Mouse (Mus musculus): ENCODE data around the gene Fam189a1. TPM values are rescaled to one million over a fixed set of nuclear protein-coding genes. Genes with fewer than 3 reads are reported as not detected.
A peak's percentile ranks its signal among the peaks of the same experiment; 100 is the strongest.

The Fam189a1 gene
- polyA plus RNA-seq, 2 experiments: 0.02 TPM; not detected in 1

GRCm38 (mm10) chr7:65081979-65082777 lies 74.2 kb downstream of the Fam189a1 start:
- no peak overlapping the region for H3K4me2 ChIP-seq (ENCODE audit: low read depth)
- DNase-seq (ENCODE audit: low read depth in 3 of 3, low spot score in 3 of 3) (no peak), ATAC-seq (ENCODE audit: insufficient read depth) (no peak)
- H3K4me3 ChIP-seq (ENCODE audit: insufficient read depth in 1 of 2, low read depth in 2 of 2, low read length in 2 of 2): no peak overlapping the region
- H3K4me1 ChIP-seq (replicated peaks; ENCODE audit: control insufficient read depth in 2 of 2, insufficient read depth in 2 of 2, low read length in 1 of 2): no peaks in the 10 kb centered on the region
- no peaks in the 10 kb centered on the region for H3K36me3 ChIP-seq (replicated peaks; ENCODE audit: control insufficient read depth, insufficient read depth, low read depth)
- no peaks in the 10 kb centered on the region for H3K27me3 ChIP-seq (ENCODE audit: control insufficient read depth, insufficient read depth, low read length)
- no peak overlapping the region for H3K9ac ChIP-seq (replicated peaks)
- no peaks in the 10 kb centered on the region for H3K9me3 ChIP-seq (ENCODE audit: control insufficient read depth, low read length)
- H3K27ac ChIP-seq: no peak overlapping the region
- TF ChIP-seq EP300 (IDR thresholded peaks at IDR 0.05; ENCODE audit: low read depth): no peak
- no peak for TF ChIP-seq CTCF (IDR thresholded peaks at IDR 0.05; ENCODE audit: low read depth)
- 50% methylated on average over 6 of the region's 6 CpGs for WGBS (ENCODE audit: insufficient replicate concordance)

GRCm38 (mm10) chr7:65076134-65076533 lies 80.2 kb downstream of the Fam189a1 start:
- ATAC-seq (ENCODE audit: insufficient read depth): no peak
- Histone ChIP-seq H3K4me2 (ENCODE audit: low read depth) (no peak overlapping the region), H3K4me1 (replicated peaks; ENCODE audit: control insufficient read depth in 2 of 2, insufficient read depth in 2 of 2, low read length in 1 of 2) (no peaks in the 10 kb centered on the region), H3K4me3 (ENCODE audit: insufficient read depth in 1 of 2, low read depth in 2 of 2, low read length in 2 of 2) (no peak overlapping the region), H3K27ac (no peak overlapping the region), H3K9me3 (ENCODE audit: control insufficient read depth, low read length) (no peaks in the 10 kb centered on the region), H3K27me3 (ENCODE audit: control insufficient read depth, insufficient read depth, low read length) (no peaks in the 10 kb centered on the region), H3K36me3 (replicated peaks; ENCODE audit: control insufficient read depth, insufficient read depth, low read depth) (no peaks in the 10 kb centered on the region), H3K9ac (replicated peaks) (no peak overlapping the region)
- no peak for DNase-seq (ENCODE audit: low read depth in 3 of 3, low spot score in 3 of 3)
- TF ChIP-seq CTCF (IDR thresholded peaks at IDR 0.05; ENCODE audit: low read depth) (no peak), EP300 (IDR thresholded peaks at IDR 0.05; ENCODE audit: low read depth) (no peak)
- WGBS (ENCODE audit: insufficient replicate concordance): 73% methylated on average over 4 of the region's 4 CpGs

GRCm38 (mm10) chr7:65074194-65074593 lies 82.2 kb downstream of the Fam189a1 start:
- Histone ChIP-seq H3K9me3 (ENCODE audit: control insufficient read depth, low read length) (no peaks in the 10 kb centered on the region), H3K4me3 (ENCODE audit: insufficient read depth in 1 of 2, low read depth in 2 of 2, low read length in 2 of 2) (no peak overlapping the region), H3K4me1 (replicated peaks; ENCODE audit: control insufficient read depth in 2 of 2, insufficient read depth in 2 of 2, low read length in 1 of 2) (no peaks in the 10 kb centered on the region), H3K4me2 (ENCODE audit: low read depth) (no peak overlapping the region), H3K9ac (replicated peaks) (no peak overlapping the region), H3K27me3 (ENCODE audit: control insufficient read depth, insufficient read depth, low read length) (no peaks in the 10 kb centered on the region), H3K36me3 (replicated peaks; ENCODE audit: control insufficient read depth, insufficient read depth, low read depth) (no peaks in the 10 kb centered on the region), H3K27ac (no peak overlapping the region)
- 33% methylated on average over 9 of the region's 9 CpGs for WGBS (ENCODE audit: insufficient replicate concordance)
- DNase-seq (ENCODE audit: low read depth in 3 of 3, low spot score in 3 of 3): no peak
- no peak for ATAC-seq (ENCODE audit: insufficient read depth)
- TF ChIP-seq EP300 (IDR thresholded peaks at IDR 0.05; ENCODE audit: low read depth) (no peak), CTCF (IDR thresholded peaks at IDR 0.05; ENCODE audit: low read depth) (no peak)

GRCm38 (mm10) chr7:65073555-65073954 lies 82.8 kb downstream of the Fam189a1 start:
- TF ChIP-seq CTCF (IDR thresholded peaks at IDR 0.05; ENCODE audit: low read depth) (peak; percentile 76), EP300 (IDR thresholded peaks at IDR 0.05; ENCODE audit: low read depth) (no peak)
- H3K4me1 ChIP-seq (replicated peaks; ENCODE audit: control insufficient read depth in 2 of 2, insufficient read depth in 2 of 2, low read length in 1 of 2): no peaks in the 10 kb centered on the region
- no peak overlapping the region for H3K4me3 ChIP-seq (ENCODE audit: insufficient read depth in 1 of 2, low read depth in 2 of 2, low read length in 2 of 2)
- H3K9me3 ChIP-seq (ENCODE audit: control insufficient read depth, low read length): no peaks in the 10 kb centered on the region
- WGBS (ENCODE audit: insufficient replicate concordance): 20% methylated on average over 6 of the region's 6 CpGs
- H3K27ac ChIP-seq: no peak overlapping the region
- ATAC-seq (ENCODE audit: insufficient read depth) (no peak), DNase-seq (ENCODE audit: low read depth in 3 of 3, low spot score in 3 of 3) (peak in 1 of 3 experiments; percentile 0)
- H3K4me2 ChIP-seq (ENCODE audit: low read depth): no peak overlapping the region
- H3K27me3 ChIP-seq (ENCODE audit: control insufficient read depth, insufficient read depth, low read length): no peaks in the 10 kb centered on the region
- no peak overlapping the region for H3K9ac ChIP-seq (replicated peaks)
- H3K36me3 ChIP-seq (replicated peaks; ENCODE audit: control insufficient read depth, insufficient read depth, low read depth): no peaks in the 10 kb centered on the region

GRCm38 (mm10) chr7:65066211-65066610 lies 90.2 kb downstream of the Fam189a1 start:
- 58% methylated on average over 7 of the region's 7 CpGs for WGBS (ENCODE audit: insufficient replicate concordance)

More at GRCm38 (mm10) chr7:65066211-65066610, 90.2 kb downstream of the Fam189a1 start:
- no peaks in the 10 kb centered on the region for H3K36me3 ChIP-seq (replicated peaks; ENCODE audit: control insufficient read depth, insufficient read depth, low read depth)
- no peak overlapping the region for H3K9ac ChIP-seq (replicated peaks)
- H3K27ac ChIP-seq: no peak overlapping the region
- H3K9me3 ChIP-seq (ENCODE audit: control insufficient read depth, low read length): no peaks in the 10 kb centered on the region
- ATAC-seq (ENCODE audit: insufficient read depth): no peak
- TF ChIP-seq CTCF (IDR thresholded peaks at IDR 0.05; ENCODE audit: low read depth): no peak
- no peak for TF ChIP-seq EP300 (IDR thresholded peaks at IDR 0.05; ENCODE audit: low read depth)
- DNase-seq (ENCODE audit: low read depth in 3 of 3, low spot score in 3 of 3): no peak
- no peak overlapping the region for H3K4me2 ChIP-seq (ENCODE audit: low read depth)
- no peak overlapping the region for H3K4me3 ChIP-seq (ENCODE audit: insufficient read depth in 1 of 2, low read depth in 2 of 2, low read length in 2 of 2)
- no peaks in the 10 kb centered on the region for H3K4me1 ChIP-seq (replicated peaks; ENCODE audit: control insufficient read depth in 2 of 2, insufficient read depth in 2 of 2, low read length in 1 of 2)
- H3K27me3 ChIP-seq (ENCODE audit: control insufficient read depth, insufficient read depth, low read length): no peaks in the 10 kb centered on the region

Measured in liver, embryonic 14.5 days (tissue).